Mouse (Mus musculus) erythroblast, embryonic 14.5 days (primary cell): ENCODE measurements around the gene Grm4.

ENCODE experiments used
- GATA1 ChIP-seq: IDR thresholded peaks from 2 replicates; pipeline ENCODE4 v1.6.1; 2012; ENCODE audit warnings: low read length, inconsistent platforms, mixed read lengths
- TAL1 ChIP-seq: IDR thresholded peaks from 3 replicates; pipeline ENCODE4 v1.6.1; 2012; ENCODE audit warnings: low read length, inconsistent platforms, mixed read lengths

- TF ChIP-seq TAL1: no peak
- TF ChIP-seq GATA1: no peak
These were observed 14.2 kb downstream of the Grm4 start for GRCm38 (mm10) chr17:27506871-27507590.
